Mouse (Mus musculus): Measurements from ENCODE around the gene Tk2. TPM values are rescaled to one million over a fixed set of nuclear protein-coding genes. Genes with fewer than 3 reads are reported as not detected.

The Tk2 gene
- polyA plus RNA-seq, 1 experiment from 2014 or later, result 16.5 TPM

DNA sequence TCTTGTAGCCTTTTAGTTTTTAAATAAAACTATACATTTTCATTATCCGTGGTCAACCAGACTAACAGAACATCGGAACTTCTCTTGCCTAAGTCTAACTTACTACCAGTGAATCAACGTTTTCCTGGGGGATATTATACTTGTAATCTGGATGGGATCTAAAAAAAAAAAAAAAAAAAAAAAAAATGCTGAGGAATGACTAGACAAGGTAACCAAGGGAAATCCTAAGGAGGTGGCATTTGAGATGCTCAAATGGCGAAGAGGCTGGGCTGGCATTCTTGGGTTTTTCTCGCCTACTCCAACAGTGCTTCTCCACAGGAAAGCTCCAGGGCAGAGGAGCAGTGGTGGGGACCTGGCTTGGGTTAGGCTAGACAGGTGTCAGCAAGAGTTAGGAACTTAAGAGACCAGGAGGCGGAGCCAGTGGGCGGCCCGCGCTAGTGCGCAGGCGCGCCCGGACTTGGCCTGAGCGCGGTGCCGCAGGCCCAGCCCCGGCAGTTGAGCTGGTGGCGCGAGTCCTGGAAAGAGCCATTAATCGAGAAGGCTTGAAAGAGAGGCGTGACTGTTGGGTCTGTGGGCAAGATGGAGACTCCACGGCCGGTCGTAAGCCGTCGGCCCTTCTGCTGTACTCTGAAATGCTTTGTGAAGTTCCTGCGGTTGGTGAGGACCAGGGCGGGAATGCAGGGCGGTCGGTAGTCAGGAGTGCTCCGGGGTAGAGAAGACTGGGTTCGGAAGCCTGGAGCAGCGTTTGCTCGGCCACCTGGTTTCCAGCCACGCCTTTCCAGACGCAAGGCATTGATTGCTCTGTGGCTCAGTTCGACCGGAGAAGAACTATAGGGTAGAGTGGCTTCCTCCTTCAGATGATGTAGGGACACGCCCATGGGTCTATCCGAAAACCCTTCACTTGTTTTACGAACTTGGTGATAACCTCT is 2.3 kb upstream of the Tk2 start, which contains the start of gene Cklf:
Gene Cklf, plus strand, starts transcription at position 423 of the 929 bp plus-strand sequence.
- 3% methylated on average over 41 of the region's 41 CpGs for WGBS
- Histone ChIP-seq H3K4me1 (ENCODE audit: control insufficient read depth, insufficient read depth, low read length) (peaks cover 21% of the 10 kb centered on the region), H3K9ac (ENCODE audit: low read length) (peak within 1 kb of the TSS; percentile 78), H3K27ac (ENCODE audit: low read length) (peak within 1 kb of the TSS; percentile 94), H3K27me3 (ENCODE audit: control insufficient read depth, insufficient read depth, low read length) (no peaks in the 10 kb centered on the region), H3K36me3 (ENCODE audit: control insufficient read depth, insufficient read depth, low read length) (no peaks in the 10 kb centered on the region), H3K4me2 (ENCODE audit: low read depth, low read length) (peak within 1 kb of the TSS; percentile 68), H3K9me3 (replicated peaks; ENCODE audit: control insufficient read depth, low read length) (no peaks in the 10 kb centered on the region), H3K4me3 (replicated peaks; ENCODE audit: low read length) (peak within 1 kb of the TSS; percentile 72)
- peak; percentile 88 for ATAC-seq (ENCODE audit: insufficient read depth, low FRiP score)

DNA sequence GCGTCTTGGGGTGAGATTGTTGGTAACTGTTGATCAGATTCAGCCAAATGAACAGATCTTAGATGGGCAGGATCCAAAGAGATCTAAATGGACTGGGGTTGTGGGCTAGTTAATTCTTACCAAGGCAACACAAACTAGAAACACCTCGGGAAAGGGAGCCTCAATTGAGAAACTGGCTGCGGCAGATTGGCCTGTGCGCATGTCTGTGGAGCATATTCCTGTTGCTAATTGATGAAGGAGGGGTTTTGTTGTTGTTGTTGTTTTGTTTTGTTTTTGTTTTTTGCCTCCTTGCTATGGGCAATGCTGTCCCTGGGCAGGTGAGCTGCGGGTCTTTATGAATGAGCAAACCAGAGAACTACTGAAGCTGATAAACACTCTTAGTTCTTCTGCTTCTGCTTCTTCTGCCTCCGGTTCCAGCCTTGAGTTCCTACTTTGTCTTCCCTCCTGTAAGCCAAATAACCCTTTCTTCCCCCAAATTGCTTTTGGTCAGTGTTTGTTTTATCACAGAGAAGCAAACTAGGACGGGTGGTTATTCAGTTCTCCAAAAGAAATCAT is 1.2 kb upstream of the Tk2 start:
- WGBS, result 86% methylated on average over 7 of the region's 7 CpGs

DNA sequence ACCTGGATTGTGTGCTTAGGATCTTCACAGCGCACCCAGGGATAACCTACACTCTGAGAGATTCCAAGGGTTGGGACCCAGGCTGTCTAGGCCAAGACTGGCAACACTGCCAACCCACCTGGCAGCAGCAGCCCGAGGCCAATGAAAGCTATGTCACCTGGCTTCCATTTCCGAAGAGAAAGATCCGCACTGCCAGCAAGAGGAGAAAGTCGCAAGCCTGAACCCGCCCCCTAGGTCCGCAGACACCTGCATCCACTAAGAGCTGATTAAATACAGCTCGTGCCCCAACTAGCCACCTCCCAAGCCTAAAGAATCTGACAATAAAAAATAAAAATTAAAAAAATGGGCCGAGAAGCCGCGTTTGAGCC is 466 bp downstream of the Tk2 start:
- no peaks in the 10 kb centered on the region for H3K27me3 ChIP-seq (ENCODE audit: control insufficient read depth, insufficient read depth, low read length)
- H3K9ac ChIP-seq (ENCODE audit: low read length), result peak overlapping the region; percentile 75
- 2% methylated on average over 11 of the region's 11 CpGs for WGBS
- peaks cover 21% of the 10 kb centered on the region for H3K4me1 ChIP-seq (ENCODE audit: control insufficient read depth, insufficient read depth, low read length)
- no peak for ATAC-seq (ENCODE audit: insufficient read depth, low FRiP score)
- peak overlapping the region; percentile 66 for H3K4me3 ChIP-seq (replicated peaks; ENCODE audit: low read length)
- no peaks in the 10 kb centered on the region for H3K9me3 ChIP-seq (replicated peaks; ENCODE audit: control insufficient read depth, low read length)
- peak overlapping the region; percentile 81 for H3K4me2 ChIP-seq (ENCODE audit: low read depth, low read length)
- H3K27ac ChIP-seq (ENCODE audit: low read length), result peak overlapping the region; percentile 47
- H3K36me3 ChIP-seq (ENCODE audit: control insufficient read depth, insufficient read depth, low read length), result no peaks in the 10 kb centered on the region

More for the DNA sequence above, 1.2 kb upstream of the Tk2 start:
- Histone ChIP-seq H3K9me3 (replicated peaks; ENCODE audit: control insufficient read depth, low read length) (no peaks in the 10 kb centered on the region), H3K4me2 (ENCODE audit: low read depth, low read length) (no peak overlapping the region), H3K4me3 (replicated peaks; ENCODE audit: low read length) (no peak overlapping the region), H3K27me3 (ENCODE audit: control insufficient read depth, insufficient read depth, low read length) (no peaks in the 10 kb centered on the region), H3K27ac (ENCODE audit: low read length) (no peak overlapping the region), H3K36me3 (ENCODE audit: control insufficient read depth, insufficient read depth, low read length) (no peaks in the 10 kb centered on the region), H3K9ac (ENCODE audit: low read length) (no peak overlapping the region), H3K4me1 (ENCODE audit: control insufficient read depth, insufficient read depth, low read length) (peaks cover 21% of the 10 kb centered on the region)
- no peak for ATAC-seq (ENCODE audit: insufficient read depth, low FRiP score)

DNA sequence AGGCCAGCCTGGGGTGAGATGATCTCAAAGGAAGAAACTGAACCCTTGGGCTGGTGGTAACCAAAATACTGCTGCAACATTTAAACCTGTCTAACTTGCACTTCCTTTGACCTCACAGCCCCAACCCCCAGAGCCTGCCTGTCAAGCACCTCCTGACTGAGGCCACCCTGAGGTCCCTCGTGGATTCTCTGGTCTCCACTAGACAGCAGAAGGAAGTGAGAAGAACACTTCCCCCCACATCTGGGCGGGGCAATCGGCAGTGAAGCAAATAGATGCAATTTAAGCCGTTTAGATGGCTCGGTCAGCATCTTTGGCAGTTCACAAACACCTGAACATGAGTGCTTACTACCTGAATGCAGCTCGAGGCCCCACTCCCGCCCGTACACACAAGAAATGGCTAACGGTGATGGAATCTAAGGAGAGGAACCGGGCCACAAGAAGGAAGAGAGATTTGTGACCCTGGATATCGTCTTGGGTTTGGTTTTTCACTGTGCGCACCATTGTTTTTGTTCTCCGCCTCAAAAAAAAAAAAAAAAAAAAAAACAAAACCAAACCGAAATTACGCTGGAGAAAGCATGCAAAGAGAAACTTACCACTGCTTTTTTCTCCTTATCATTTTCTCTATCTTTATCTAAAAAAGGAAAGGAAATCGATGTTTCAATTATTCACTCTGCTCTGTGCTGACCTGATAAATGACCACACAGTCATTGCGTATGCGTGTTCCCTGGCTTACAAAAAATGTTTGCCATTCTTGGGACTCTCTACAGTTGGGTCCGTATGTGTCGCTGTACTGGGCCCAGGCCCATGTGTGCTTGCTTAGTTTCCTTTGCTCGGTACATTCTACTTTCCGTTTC is 1.1 kb downstream of the Tk2 start:
- Histone ChIP-seq H3K9ac (ENCODE audit: low read length) (peak overlapping the region; percentile 75), H3K36me3 (ENCODE audit: control insufficient read depth, insufficient read depth, low read length) (peaks cover 3% of the 10 kb centered on the region; the same call in 1 of the 2 replicates), H3K4me1 (ENCODE audit: control insufficient read depth, insufficient read depth, low read length) (peaks cover 21% of the 10 kb centered on the region), H3K9me3 (replicated peaks; ENCODE audit: control insufficient read depth, low read length) (no peaks in the 10 kb centered on the region), H3K27ac (ENCODE audit: low read length) (peak overlapping the region; percentile 47; the same call in 1 of the 2 replicates), H3K4me2 (ENCODE audit: low read depth, low read length) (peak overlapping the region; percentile 81), H3K4me3 (replicated peaks; ENCODE audit: low read length) (peak overlapping the region; percentile 66), H3K27me3 (ENCODE audit: control insufficient read depth, insufficient read depth, low read length) (no peaks in the 10 kb centered on the region)
- ATAC-seq (ENCODE audit: insufficient read depth, low FRiP score), result no peak
- 56% methylated on average over 22 of the region's 22 CpGs for WGBS

DNA sequence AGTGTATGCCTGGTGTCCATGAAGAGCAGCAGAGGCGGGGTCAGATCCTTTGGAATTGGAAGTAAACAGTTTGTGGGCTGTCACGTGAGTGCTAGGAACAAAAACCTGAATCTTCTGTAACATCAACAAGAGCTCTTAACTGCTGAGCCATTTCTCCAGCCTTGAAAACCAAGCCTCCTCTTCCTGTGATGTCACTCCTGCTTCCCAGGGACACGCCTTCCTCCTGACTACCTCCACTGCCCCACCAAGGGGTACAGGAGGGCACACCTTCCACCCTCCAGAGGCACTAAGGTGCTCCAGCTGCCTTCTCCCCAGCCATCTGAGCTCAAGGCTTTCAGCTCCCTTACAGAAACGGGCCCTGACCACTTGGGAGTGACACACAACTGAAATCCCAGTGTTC is 1.7 kb downstream of the Tk2 start:
- Histone ChIP-seq H3K9me3 (replicated peaks; ENCODE audit: control insufficient read depth, low read length) (no peaks in the 10 kb centered on the region), H3K4me2 (ENCODE audit: low read depth, low read length) (no peak overlapping the region), H3K27ac (ENCODE audit: low read length) (peak overlapping the region; percentile 30; the same call in 1 of the 2 replicates), H3K4me1 (ENCODE audit: control insufficient read depth, insufficient read depth, low read length) (peaks cover 17% of the 10 kb centered on the region), H3K4me3 (replicated peaks; ENCODE audit: low read length) (no peak overlapping the region), H3K9ac (ENCODE audit: low read length) (peak overlapping the region; percentile 13; the same call in 1 of the 2 replicates), H3K36me3 (ENCODE audit: control insufficient read depth, insufficient read depth, low read length) (peaks cover 3% of the 10 kb centered on the region; the same call in 1 of the 2 replicates), H3K27me3 (ENCODE audit: control insufficient read depth, insufficient read depth, low read length) (no peaks in the 10 kb centered on the region)
- ATAC-seq (ENCODE audit: insufficient read depth, low FRiP score), result no peak
- 78% methylated on average over 4 of the region's 4 CpGs for WGBS

DNA sequence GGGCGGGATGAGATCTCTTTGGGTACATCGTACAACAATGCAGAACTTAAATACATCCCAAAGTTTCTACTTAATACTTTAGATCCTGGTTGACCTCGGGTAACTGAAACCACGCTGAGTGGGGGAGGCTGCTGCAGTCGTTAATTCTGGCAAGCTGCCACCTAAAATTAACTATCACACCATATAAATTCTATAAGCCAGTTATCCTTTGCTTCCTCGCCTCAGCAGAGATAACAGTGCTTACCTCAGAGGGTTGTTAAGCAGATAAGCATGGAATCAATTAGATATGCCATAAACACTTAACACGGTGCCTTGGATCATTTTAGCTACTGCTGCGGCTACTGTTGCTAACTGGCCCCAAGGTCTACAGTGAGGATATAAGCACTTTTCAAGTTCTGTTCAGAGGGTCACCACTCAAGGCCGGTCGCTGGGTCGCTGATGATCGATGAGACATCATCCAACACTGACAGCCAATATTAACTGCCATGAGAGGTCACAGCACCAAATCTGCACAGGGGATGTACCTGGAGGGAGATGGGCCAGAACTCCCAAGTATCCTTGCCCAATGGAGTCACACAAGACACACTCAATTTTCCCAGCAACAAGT is 6.2 kb downstream of the Tk2 start:
- no peaks in the 10 kb centered on the region for H3K27me3 ChIP-seq (ENCODE audit: control insufficient read depth, insufficient read depth, low read length)
- no peaks in the 10 kb centered on the region for H3K9me3 ChIP-seq (replicated peaks; ENCODE audit: control insufficient read depth, low read length)
- H3K27ac ChIP-seq (ENCODE audit: low read length), result no peak overlapping the region
- no peak overlapping the region for H3K4me3 ChIP-seq (replicated peaks; ENCODE audit: low read length)
- H3K4me2 ChIP-seq (ENCODE audit: low read depth, low read length), result no peak overlapping the region
- WGBS, result 73% methylated on average over 12 of the region's 12 CpGs
- H3K9ac ChIP-seq (ENCODE audit: low read length), result no peak overlapping the region
- no peak for ATAC-seq (ENCODE audit: insufficient read depth, low FRiP score)
- peaks cover 8% of the 10 kb centered on the region; the same call in 1 of the 2 replicates for H3K36me3 ChIP-seq (ENCODE audit: control insufficient read depth, insufficient read depth, low read length)
- H3K4me1 ChIP-seq (ENCODE audit: control insufficient read depth, insufficient read depth, low read length), result peaks cover 7% of the 10 kb centered on the region

DNA sequence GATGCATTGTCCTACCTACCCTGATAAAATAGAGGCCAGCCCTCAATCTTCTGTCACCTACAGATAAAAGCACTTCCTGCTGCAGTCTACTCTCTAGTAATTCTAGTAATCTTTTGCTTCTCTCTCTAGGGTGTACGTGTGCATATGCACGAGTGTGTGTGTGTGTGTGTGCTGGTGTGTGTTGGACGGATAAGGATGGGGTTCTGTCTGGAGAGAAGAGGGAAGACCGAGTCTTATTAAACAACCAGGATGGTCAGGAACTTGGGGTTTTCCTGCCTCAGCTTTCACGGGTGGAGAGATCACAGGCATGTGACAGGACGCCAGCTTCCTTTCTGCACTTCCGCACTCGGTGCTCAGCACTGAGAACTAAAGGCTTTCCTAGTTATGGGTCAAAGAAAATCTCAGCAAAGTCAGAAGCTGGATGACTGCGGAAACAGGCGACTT is 8.9 kb downstream of the Tk2 start:
- WGBS, result 80% methylated on average over 10 of the region's 10 CpGs
- Histone ChIP-seq H3K4me3 (replicated peaks; ENCODE audit: low read length) (no peak overlapping the region), H3K9me3 (replicated peaks; ENCODE audit: control insufficient read depth, low read length) (no peaks in the 10 kb centered on the region), H3K4me2 (ENCODE audit: low read depth, low read length) (no peak overlapping the region), H3K9ac (ENCODE audit: low read length) (no peak overlapping the region), H3K4me1 (ENCODE audit: control insufficient read depth, insufficient read depth, low read length) (no peaks in the 10 kb centered on the region), H3K27ac (ENCODE audit: low read length) (no peak overlapping the region), H3K36me3 (ENCODE audit: control insufficient read depth, insufficient read depth, low read length) (peaks cover 12% of the 10 kb centered on the region; the same call in 1 of the 2 replicates), H3K27me3 (ENCODE audit: control insufficient read depth, insufficient read depth, low read length) (no peaks in the 10 kb centered on the region)
- no peak for ATAC-seq (ENCODE audit: insufficient read depth, low FRiP score)

DNA sequence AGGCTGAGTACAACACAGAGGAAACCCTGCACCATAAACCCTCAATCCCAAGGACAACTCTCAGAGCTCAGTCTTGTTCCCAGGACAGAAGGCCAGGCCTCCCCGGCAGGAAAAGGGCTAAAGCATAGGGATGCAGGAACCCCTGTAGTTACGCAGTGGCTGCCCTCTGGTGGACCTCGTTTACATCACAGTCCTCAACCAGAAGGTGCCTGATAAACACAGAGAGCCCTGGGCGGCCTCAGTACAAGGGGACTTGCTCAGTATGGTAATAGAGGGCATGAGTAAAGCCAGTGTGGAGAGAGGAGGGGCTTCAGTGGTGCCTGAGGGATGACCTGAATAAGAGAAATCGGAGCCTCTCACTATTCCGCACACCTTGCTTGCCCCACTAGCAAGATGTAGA is 13.8 kb downstream of the Tk2 start:
- Histone ChIP-seq H3K4me2 (ENCODE audit: low read depth, low read length) (no peak overlapping the region), H3K4me3 (replicated peaks; ENCODE audit: low read length) (no peak overlapping the region), H3K36me3 (ENCODE audit: control insufficient read depth, insufficient read depth, low read length) (peaks cover 9% of the 10 kb centered on the region; the same call in 1 of the 2 replicates)

More for the DNA sequence above, 13.8 kb downstream of the Tk2 start:
- no peak overlapping the region for H3K27ac ChIP-seq (ENCODE audit: low read length)
- H3K9ac ChIP-seq (ENCODE audit: low read length), result no peak overlapping the region
- no peaks in the 10 kb centered on the region for H3K4me1 ChIP-seq (ENCODE audit: control insufficient read depth, insufficient read depth, low read length)
- WGBS, result 40% methylated on average over 6 of the region's 6 CpGs
- no peaks in the 10 kb centered on the region for H3K27me3 ChIP-seq (ENCODE audit: control insufficient read depth, insufficient read depth, low read length)
- no peak for ATAC-seq (ENCODE audit: insufficient read depth, low FRiP score)
- no peaks in the 10 kb centered on the region for H3K9me3 ChIP-seq (replicated peaks; ENCODE audit: control insufficient read depth, low read length)

Measured in stomach, embryonic 16.5 days (tissue).